Mouse (Mus musculus) forebrain, embryonic 10.5 days (tissue): ENCODE results near the gene Myef2. TPM values are rescaled to one million over a fixed set of nuclear protein-coding genes. Genes with fewer than 3 reads are reported as not detected.

Experiments
- DNase-seq: peaks from one replicate; pipeline ENCODE4 v3.0.0-alpha.2; 2017; ENCODE audit warnings: low spot score; ENCODE audit errors: extremely low spot score
- H3K27ac ChIP-seq: fragments of 300-500 bp; sonication (generic); 2 replicates; pipeline ENCODE4 v1.5.1; 2016; ENCODE audit warnings: mild to moderate bottlenecking
- H3K27me3 ChIP-seq: fragments of 300-500 bp; sonication (generic); 2 replicates; pipeline ENCODE4 v1.6.1; 2016; ENCODE audit warnings: mild to moderate bottlenecking; ENCODE audit not compliant: poor library complexity, severe bottlenecking
- H3K36me3 ChIP-seq: fragments of 300-500 bp; sonication (generic); replicated peaks from 2 replicates; pipeline ENCODE4 v1.6.1; 2016; ENCODE audit warnings: mild to moderate bottlenecking, moderate library complexity
- H3K4me1 ChIP-seq: fragments of 300-500 bp; sonication (generic); 2 replicates; pipeline ENCODE4 v1.6.1; 2016
- H3K4me3 ChIP-seq: fragments of 300-500 bp; sonication (generic); 2 replicates; pipeline ENCODE4 v1.5.1; 2016; ENCODE audit warnings: mild to moderate bottlenecking, moderate library complexity
- H3K9me3 ChIP-seq: fragments of 300-500 bp; sonication (generic); 2 replicates; pipeline ENCODE4 v1.6.1; 2016; ENCODE audit warnings: mild to moderate bottlenecking, moderate library complexity
- WGBS: fragments of 180-500 bp; shearing (Covaris S2); methylation state at CpG from one replicate; pipeline ENCODE4 v1.1.7; 2016; 5-methylcytosine and 5-hydroxymethylcytosine counted together
- polyA plus RNA-seq: library from polyadenylated mRNA; unstranded; fragments of >200 nt; fragmentation: Nextera tagmentation; extraction: Ambion mirVana; gene quantifications from 2 replicates; pipeline ENCODE4 v1.2.1, GENCODE M21; 2016

The Myef2 gene
- polyA plus RNA-seq, 1 experiment from 2014 or later: 162 TPM

DNA sequence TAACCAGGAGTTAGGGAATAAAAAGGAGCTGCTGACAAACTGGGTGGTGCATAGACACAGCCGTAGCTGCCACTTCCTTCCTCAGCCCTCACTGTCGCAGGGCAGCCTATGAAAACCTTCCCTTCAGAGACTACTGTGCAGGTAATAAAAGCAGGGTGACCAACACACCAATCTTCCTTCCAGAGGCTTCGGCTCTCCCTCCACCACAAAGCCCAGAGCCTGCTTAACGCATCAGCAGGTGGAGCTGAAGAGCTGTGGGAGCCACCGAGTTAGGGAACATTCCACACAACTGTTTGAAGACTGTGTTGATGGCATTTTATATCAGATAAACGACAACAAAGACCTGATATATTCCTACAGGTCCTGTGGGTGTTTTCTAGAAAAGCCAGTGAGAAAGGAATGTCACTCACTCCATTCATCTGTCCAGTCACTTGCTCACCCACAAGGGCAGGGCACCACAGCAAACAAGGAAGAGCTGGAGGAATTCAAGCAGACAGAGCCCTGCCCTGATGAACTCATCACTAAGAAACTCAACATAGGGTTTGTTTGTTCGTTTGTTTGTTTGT, 66.1 kb downstream of the Myef2 start:
- Histone ChIP-seq H3K27me3 (no peaks in the 10 kb centered on the region), H3K27ac (no peak overlapping the region), H3K9me3 (no peaks in the 10 kb centered on the region), H3K4me1 (no peaks in the 10 kb centered on the region), H3K36me3 (no peaks in the 10 kb centered on the region), H3K4me3 (no peak overlapping the region)
- WGBS: 54% methylated on average over 7 of the region's 7 CpGs
- DNase-seq: no peak

- no peak for DNase-seq
- no peaks in the 10 kb centered on the region for H3K36me3 ChIP-seq
- H3K4me3 ChIP-seq: no peak overlapping the region
- no peak overlapping the region for H3K27ac ChIP-seq
- H3K9me3 ChIP-seq: no peaks in the 10 kb centered on the region
- no peaks in the 10 kb centered on the region for H3K4me1 ChIP-seq
- 92% methylated on average over 7 of the region's 7 CpGs for WGBS
- no peaks in the 10 kb centered on the region for H3K27me3 ChIP-seq
These were observed 68.1 kb downstream of the Myef2 start for GRCm38 (mm10) chr2:125055316-125055903.

Other genes starting within 250 kb of the Myef2 start
- gene Slc24a5, start 55.5 kb downstream of the Myef2 start, polyA plus RNA-seq: 3.9 and 5.4 TPM in 2 replicates
- gene Ctxn2, start 13.0 kb upstream of the Myef2 start, polyA plus RNA-seq: not detected in 2 replicates
- gene Slc12a1, start 28.8 kb upstream of the Myef2 start, polyA plus RNA-seq: not detected in 2 replicates
- gene Dut, start 123.5 kb upstream of the Myef2 start, polyA plus RNA-seq: 322 and 337 TPM in 2 replicates